Mouse (Mus musculus): ENCODE results near the gene Atpaf1.
A peak's percentile ranks its signal among the peaks of the same experiment; 100 is the strongest.

Atpaf1 gene

GRCm38 (mm10) chr4:115784769-115785510 lies at the start of gene Atpaf1:
Gene Atpaf1 (plus strand): TSS chr4:115784812.
- peak; percentile 78 for DNase-seq (ENCODE audit: low read depth, low spot score)

DNA sequence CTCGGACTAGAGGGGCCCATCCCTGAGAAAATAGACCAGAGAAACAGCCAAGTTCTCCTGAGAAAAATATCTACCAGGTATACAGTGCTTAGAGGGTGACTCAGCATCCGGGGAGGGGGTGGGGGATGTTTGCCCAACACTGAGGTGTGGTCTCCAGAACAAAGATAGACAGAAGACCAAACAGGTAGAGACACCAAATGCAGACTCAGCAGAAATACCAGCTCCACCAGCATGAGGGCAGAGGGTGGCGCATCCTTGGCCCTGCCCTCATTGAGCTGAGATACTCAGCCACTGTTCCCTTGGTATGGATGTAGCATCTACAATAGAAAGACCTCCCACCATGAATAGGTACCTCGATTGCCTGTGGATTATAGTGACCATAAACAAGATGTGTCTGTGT lies 49.7 kb upstream of the Atpaf1 start:
- no peak for DNase-seq (ENCODE audit: low read depth, low spot score)

DNA sequence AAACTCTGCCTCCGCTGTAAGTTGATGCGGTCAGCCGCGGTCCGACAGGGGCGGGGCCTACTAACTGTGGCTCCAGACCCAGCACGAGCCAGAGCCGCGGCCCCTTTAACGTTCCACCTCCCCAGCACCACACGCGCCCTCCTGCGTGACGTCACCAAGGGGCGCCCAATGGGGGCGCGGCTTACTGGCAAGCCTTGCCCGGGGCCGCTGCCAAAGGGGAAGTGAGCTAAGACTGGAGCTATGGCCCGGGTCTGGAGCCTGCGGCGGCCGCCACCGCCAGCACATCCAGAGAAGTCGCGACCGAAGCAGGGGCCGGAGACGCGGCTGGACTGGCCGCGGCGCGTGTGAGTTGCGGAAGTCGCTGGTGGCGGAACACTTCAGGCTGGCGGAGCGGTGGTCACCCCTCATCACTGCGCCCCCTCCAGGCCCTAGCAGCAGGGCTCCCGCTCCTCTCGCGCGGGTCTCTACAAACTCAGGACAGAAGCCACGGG lies 47.0 kb upstream of the Atpaf1 start, which contains the start of gene Efcab14:
Efcab14 (plus strand) TSS at position 194 of the 491 bp plus-strand sequence.
- peak; percentile 94 for DNase-seq (ENCODE audit: low read depth, low spot score)

GRCm38 (mm10) chr4:115738481-115738985 lies 46.1 kb upstream of the Atpaf1 start:
- DNase-seq (ENCODE audit: low read depth, low spot score): no peak

GRCm38 (mm10) chr4:115742658-115743057 lies 42.0 kb upstream of the Atpaf1 start:
- no peak for DNase-seq (ENCODE audit: low read depth, low spot score)

DNA sequence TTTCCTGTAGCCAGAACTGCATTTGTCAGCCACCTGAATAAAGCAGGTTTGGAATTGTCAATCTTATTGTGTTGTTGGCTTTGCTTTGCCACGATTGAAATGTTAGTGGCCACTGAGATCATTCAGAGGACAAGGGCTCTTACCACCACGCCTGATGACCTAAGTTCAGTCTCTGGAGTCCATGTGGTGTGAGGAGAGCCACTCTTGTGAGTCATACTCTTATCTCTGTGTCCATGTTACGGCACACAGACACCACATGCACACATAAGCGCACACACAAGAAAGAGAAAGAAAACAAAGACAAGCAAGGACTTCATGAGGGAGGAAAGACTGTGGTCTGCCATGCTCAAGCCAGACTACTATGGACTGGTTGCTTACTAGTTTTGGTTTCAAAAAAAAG lies 41.5 kb upstream of the Atpaf1 start:
- DNase-seq (ENCODE audit: low read depth, low spot score): no peak

DNA sequence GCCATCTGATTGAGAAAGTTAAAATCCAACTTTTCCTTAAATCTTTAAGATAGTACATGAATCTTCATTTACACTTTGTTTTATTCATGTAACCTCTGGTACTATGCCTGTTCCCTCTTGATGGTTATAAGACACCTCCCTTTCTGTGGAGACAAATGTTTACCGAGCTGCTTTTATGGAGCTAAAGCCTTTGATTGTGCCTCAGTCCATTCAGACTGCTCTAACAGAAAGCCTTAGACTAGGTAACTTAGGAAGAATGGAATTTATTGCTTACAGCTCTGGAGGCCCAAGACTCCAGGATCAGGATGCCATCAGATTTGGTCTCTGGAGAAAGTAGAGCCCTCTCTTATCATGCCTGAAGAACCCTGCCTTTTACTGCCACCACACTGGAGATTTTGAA lies 36.4 kb upstream of the Atpaf1 start:
- no peak for DNase-seq (ENCODE audit: low read depth, low spot score)

GRCm38 (mm10) chr4:115749336-115749735 lies 35.3 kb upstream of the Atpaf1 start:
- no peak for DNase-seq (ENCODE audit: low read depth, low spot score)

DNA sequence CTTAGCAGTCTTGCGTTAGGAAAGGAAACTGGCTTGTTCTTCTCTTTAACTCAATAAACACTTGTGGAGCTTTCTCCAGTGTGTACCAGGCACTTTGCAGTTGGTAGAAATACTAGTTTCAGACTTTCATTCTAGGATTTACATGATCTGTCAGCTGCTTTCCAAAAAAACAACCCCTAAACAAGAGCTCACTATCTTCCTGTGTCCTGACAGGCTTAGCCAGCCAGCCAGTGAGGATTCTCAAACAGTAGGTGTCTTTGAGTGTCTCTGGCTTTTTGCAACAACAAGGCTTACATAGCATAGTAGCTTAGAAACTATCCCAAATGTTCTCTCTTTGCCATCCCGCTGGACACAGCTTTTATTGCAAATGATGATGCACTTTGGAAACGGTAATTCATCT lies 30.5 kb upstream of the Atpaf1 start:
- no peak for DNase-seq (ENCODE audit: low read depth, low spot score)

- no peak for DNase-seq (ENCODE audit: low read depth, low spot score)
Measured at GRCm38 (mm10) chr4:115754851-115755250, 29.8 kb upstream of the Atpaf1 start.

GRCm38 (mm10) chr4:115761206-115761605 lies 23.4 kb upstream of the Atpaf1 start:
- no peak for DNase-seq (ENCODE audit: low read depth, low spot score)

DNA sequence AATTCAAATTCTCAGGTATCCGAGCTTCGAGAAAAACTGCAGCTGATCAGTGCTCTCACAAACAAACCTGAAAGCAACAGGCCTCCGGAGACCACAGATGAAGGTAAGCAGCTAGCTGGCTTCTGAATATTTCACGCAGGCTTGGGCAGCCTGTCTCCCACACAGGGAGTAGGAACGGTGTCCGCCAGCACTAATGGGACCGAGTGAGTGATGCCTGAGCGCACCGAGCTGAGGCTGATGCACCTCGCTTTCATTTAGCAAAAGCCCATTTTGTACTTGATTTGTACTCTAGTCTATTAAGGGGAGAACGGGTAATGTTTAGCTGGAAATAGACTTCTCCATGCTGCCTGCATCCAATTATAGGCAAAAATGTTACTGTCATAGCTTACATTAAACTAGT lies 20.0 kb upstream of the Atpaf1 start:
- DNase-seq (ENCODE audit: low read depth, low spot score): no peak

DNA sequence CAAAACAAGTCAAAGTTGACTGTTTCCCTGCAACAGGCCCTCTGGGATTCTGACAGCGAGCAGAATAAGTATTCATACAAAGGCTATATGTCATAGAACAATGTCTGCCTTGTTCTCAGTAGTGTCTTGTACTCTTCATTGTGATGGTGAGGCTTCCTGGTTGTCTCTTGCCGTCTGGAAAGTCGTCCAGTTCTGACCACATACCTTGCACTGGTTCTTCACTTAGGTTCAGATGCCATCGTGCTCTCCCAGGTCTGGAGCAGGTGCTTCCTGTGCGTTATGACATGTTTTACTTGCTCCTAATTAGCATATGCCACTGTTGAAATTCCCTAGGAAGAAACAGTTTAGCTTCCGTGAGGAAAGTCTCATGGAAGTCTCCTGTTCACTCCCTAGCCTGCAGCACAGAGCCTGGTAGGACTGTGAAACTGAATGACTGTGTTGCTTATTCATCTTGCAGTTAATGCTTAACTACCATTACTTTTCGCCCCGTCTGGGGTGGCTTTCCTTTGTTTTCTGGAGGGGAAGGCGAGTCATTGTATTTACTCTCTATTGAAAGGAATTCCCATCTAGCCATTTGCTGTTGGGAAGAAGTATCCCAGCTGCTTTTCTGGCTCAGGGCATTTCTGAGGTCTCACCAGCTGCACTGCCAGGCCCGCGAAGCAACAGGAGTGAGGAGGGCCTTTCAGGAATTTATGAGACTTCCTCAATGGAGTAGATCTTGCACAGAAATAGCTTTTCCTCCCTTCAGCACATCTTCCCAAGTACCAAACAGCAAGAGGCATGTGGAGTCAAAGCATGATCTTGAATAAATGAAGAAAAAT lies 16.8 kb upstream of the Atpaf1 start:
- no peak for DNase-seq (ENCODE audit: low read depth, low spot score)

DNA sequence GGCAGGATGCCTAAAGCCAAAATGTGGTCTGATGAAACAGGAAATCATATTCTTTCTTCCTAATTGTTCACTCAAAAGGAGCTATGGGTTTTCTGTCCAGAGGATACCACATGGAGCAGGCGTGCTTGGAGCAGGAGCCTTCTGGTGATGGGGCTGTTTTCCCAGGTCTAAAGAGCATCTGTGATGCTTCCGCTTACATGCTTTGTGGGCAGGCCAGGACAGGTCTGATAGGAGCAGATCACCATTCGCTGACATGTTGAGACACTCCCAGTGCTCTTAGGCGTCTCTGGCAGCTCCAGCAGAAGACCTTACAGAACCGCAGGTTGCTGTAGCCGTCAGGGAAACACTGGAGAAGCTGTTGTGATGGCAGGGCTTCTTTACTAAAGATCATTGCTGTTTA lies 9.6 kb upstream of the Atpaf1 start:
- DNase-seq (ENCODE audit: low read depth, low spot score): no peak

DNA sequence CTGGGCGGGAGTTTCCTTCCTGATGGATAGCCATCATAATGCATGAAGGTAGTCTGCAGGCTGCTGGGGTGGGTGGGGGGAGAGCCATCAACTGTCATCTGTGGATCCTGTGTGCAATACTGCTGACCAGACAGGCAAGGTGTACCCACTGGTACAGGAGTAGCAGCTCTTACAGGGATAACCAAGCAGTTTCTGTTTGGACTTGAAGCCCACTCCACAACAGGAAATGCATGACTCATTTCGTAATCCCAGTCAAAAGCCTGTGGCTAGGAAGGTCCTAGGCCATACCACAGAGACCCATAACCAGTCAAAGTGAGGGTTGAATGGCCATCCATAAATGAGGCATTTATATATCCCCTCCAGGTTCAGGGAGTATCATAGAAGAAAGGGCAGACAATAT lies 7.0 kb upstream of the Atpaf1 start:
- no peak for DNase-seq (ENCODE audit: low read depth, low spot score)

- no peak for DNase-seq (ENCODE audit: low read depth, low spot score)
Measured at GRCm38 (mm10) chr4:115780269-115780668, 4.3 kb upstream of the Atpaf1 start.

DNA sequence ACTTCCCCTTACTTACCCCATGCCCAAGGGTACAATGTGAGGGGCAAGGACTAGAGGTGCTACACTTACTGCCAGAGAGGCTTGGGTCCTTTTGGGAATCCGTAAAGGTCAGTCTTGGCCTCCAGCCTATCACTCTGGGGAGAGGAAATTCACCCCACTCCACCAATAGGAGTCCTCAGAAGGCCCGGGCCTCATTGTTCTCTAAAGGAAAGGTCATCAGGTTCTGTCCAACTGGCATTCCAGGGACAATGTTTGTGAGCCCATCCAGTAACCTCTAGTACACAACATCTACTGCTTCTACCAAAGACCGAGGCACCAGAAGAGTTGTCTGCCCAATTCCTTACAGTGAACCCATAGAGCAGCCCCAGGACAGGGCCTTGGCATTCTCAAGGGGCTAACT lies 3.7 kb upstream of the Atpaf1 start, which contains the start of gene Tex38:
Tex38 (minus strand) TSS at position 101 of the 400 bp plus-strand sequence.
- no peak for DNase-seq (ENCODE audit: low read depth, low spot score)

DNA sequence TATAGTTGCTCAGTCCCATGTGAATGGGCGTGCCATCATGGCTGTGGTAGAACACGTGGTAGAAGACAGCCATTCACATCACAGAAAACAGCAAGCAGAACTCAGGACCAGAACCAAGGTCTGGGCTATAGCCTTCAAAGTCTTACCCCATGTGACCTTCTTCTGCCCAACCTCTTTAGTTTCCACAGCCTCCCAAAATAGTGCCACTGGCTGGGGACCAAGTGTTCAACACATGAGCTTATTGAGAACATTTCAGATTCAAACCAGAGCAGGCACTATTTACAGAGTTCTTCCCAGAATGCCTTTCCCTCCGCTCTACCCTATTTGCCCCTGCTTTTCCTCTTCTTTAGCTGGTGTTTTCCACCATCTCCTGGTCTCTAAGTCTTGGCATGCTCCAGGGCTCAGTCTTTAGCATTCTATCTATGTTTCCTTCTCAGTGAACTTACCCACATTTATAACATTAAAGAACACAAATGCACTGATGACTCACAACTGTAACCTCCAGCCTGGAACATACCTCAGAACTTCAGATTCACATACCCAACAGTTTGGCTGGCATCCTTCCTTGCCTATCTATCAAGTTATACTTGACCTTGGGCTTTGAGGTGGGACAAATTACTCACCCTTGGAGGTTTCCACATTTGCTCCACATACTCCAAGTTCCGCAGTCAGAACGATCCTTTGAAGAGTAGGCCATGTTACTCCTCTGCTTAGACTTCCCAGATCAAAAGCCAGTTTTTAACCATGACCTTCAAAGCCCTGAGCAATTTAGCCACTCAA lies 2.4 kb upstream of the Atpaf1 start:
- no peak for DNase-seq (ENCODE audit: low read depth, low spot score)

GRCm38 (mm10) chr4:115785511-115786034 lies 961 bp downstream of the Atpaf1 start:
- DNase-seq (ENCODE audit: low read depth, low spot score): peak; percentile 5

DNA sequence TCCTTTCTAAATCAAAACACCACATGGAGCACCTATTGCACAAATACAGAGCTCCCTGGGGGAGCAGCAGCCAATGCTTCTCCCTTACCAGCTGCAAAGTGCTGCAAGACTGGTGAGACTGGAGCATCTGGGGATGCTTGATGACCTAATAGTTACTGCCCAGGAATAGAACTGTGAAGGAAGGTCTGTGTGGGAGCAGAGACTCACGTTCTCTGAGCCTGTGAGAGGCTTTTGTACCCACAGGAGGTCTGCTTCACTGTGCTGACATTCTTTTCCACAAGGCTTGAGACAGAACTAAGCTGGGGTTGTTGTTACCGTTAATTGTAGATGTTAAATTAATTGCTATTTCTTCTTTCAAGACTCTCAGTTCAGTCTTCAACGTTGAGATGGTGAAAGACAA lies 6.3 kb downstream of the Atpaf1 start:
- no peak for DNase-seq (ENCODE audit: low read depth, low spot score)

DNA sequence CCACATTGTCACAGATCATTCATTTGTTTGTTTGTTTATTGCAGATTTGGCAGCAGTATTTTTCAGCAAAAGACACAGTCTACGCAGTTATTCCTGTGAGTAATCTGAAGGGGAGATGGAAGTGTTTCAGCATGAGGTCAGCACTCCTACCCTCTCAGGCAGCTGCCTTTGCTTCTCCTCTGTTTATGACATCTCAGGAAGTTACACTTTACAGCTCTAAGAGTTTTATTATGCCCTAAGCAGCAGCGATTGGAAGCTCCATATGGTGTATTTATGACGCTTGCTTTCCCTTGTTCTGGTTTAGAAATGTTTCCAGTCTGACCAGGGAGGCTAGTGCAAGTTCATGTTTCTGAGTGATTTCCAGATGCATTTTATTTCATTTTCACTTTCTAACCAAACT lies 10.7 kb downstream of the Atpaf1 start:
- no peak for DNase-seq (ENCODE audit: low read depth, low spot score)
